In genomic region chr2:136108124-136109037, GRCm38 (mm10) we compare ENCODE assay signal across 10 mouse cellular contexts. TPM values are rescaled to one million over a fixed set of nuclear protein-coding genes. Genes with fewer than 3 reads are reported as not detected.
DNase-seq lines count a peak whose midpoint lies in the region; ATAC-seq and TF ChIP-seq lines count a peak whose summit lies in the region.
"Had no signal": no experiment of that assay in that cellular context is flagged by ENCODE, and none has a peak within 500 bp of the region (broad histone marks: within the 10 kb centered on the region; RNA-seq: fewer than 3 reads in every experiment).

No protein-coding gene starts in this region.

- no peak overlapping the region for H3K9ac ChIP-seq in embryonic facial prominence, embryonic 12.5 days
- no peak overlapping the region for H3K9ac ChIP-seq in lung, postnatal 0 days (replicated peaks; ENCODE audit: low read depth)

- no peak for TF ChIP-seq CTCF in lung, postnatal 0 days (IDR thresholded peaks at IDR 0.05)

- DNase-seq in layer of hippocampus, adult 9-11 months: peak; percentile 9
- no peak for DNase-seq in layer of hippocampus, postnatal 25 days (ENCODE audit: extremely low spot score in 1 of 2, low spot score in 1 of 2)
- peak; percentile 39 for DNase-seq in limb, embryonic 10.5 days (ENCODE audit: low spot score)
- peak; percentile 26 for DNase-seq in right cerebral cortex, postnatal 25 days
- DNase-seq in lung, postnatal 0 days (ENCODE audit: low spot score): no peak
- DNase-seq in kidney, adult 9 months: no peak
- DNase-seq in urinary bladder, postnatal 10 days (ENCODE audit: low spot score): no peak

- peak; percentile 64; the same call in 1 of the 2 replicates for ATAC-seq in embryonic facial prominence, embryonic 12.5 days (ENCODE audit: insufficient number of reproducible peaks, insufficient read depth, low FRiP score, low TSS enrichment)
- ATAC-seq in lung, postnatal 0 days: no peak

- H3K9me3 ChIP-seq in embryonic facial prominence, embryonic 12.5 days: no peaks in the 10 kb centered on the region
- H3K9me3 ChIP-seq in limb, embryonic 10.5 days (replicated peaks): no peaks in the 10 kb centered on the region
- no peaks in the 10 kb centered on the region for H3K9me3 ChIP-seq in lung, postnatal 0 days (ENCODE audit: low read length)

- 32% methylated on average over 6 of the region's 6 CpGs for WGBS in embryonic facial prominence, embryonic 12.5 days
- 28% methylated on average over 6 of the region's 6 CpGs for WGBS in limb, embryonic 10.5 days
- WGBS in lung, postnatal 0 days: 42% methylated on average over 6 of the region's 6 CpGs

- H3K4me2 ChIP-seq in embryonic facial prominence, embryonic 12.5 days (replicated peaks): no peak overlapping the region
- H3K4me2 ChIP-seq in lung, postnatal 0 days (replicated peaks; ENCODE audit: low read depth, low read length): no peak overlapping the region

- H3K36me3 ChIP-seq in embryonic facial prominence, embryonic 12.5 days: no peaks in the 10 kb centered on the region
- H3K36me3 ChIP-seq in limb, embryonic 10.5 days: no peaks in the 10 kb centered on the region
- H3K36me3 ChIP-seq in lung, postnatal 0 days (ENCODE audit: insufficient read depth, low read length): no peaks in the 10 kb centered on the region

- H3K4me1 ChIP-seq in embryonic facial prominence, embryonic 12.5 days: peaks cover 10% of the 10 kb centered on the region; the same call in 1 of the 2 replicates
- H3K4me1 ChIP-seq in limb, embryonic 10.5 days: peaks cover 24% of the 10 kb centered on the region
- H3K4me1 ChIP-seq in lung, postnatal 0 days (ENCODE audit: insufficient read depth, low read depth, low read length): no peaks in the 10 kb centered on the region

- no peak overlapping the region for H3K4me3 ChIP-seq in embryonic facial prominence, embryonic 12.5 days
- no peak overlapping the region for H3K4me3 ChIP-seq in limb, embryonic 10.5 days
- no peak overlapping the region for H3K4me3 ChIP-seq in lung, postnatal 0 days (ENCODE audit: low read depth, low read length)

- no peaks in the 10 kb centered on the region for H3K27me3 ChIP-seq in embryonic facial prominence, embryonic 12.5 days
- H3K27me3 ChIP-seq in limb, embryonic 10.5 days (ENCODE audit: low read depth, poor library complexity, severe bottlenecking): no peaks in the 10 kb centered on the region
- no peaks in the 10 kb centered on the region for H3K27me3 ChIP-seq in lung, postnatal 0 days (replicated peaks; ENCODE audit: insufficient read depth, low read length)

- no peak overlapping the region for H3K27ac ChIP-seq in embryonic facial prominence, embryonic 12.5 days
- no peak overlapping the region for H3K27ac ChIP-seq in limb, embryonic 10.5 days
- H3K27ac ChIP-seq in lung, postnatal 0 days (ENCODE audit: low read length): no peak overlapping the region

- TF ChIP-seq EP300 in lung, postnatal 0 days (IDR thresholded peaks at IDR 0.05): no peak

RNA-seq across cellular contexts. Expression of gene Lamp5, which starts 56.3 kb away (rescaled TPM):
- total RNA-seq in layer of hippocampus, postnatal 25 days (2021): 10 to 100 TPM; 38.8 to 45.3 TPM
- 2.2 and 2.3 TPM in 2 replicates for polyA plus RNA-seq in embryonic facial prominence, embryonic 12.5 days (2016; fragmentation: Nextera tagmentation; extraction: Ambion mirVana)
- 0.23 TPM in 1 of 2 replicates, not detected in the other for polyA plus RNA-seq in limb, embryonic 10.5 days (2016; fragmentation: Nextera tagmentation; extraction: Ambion mirVana)
- polyA plus RNA-seq in lung, postnatal 0 days (2015; fragmentation: Nextera tagmentation; extraction: Ambion mirVana): not detected in 2 replicates
- total RNA-seq: MEL; monocyte, adult 5-6 weeks had no signal

Comparison
In these comparisons a context has a peak if more than half of its experiments do, and no peak if none do; other contexts are left out.
1. DNase-seq: peak in layer of hippocampus, adult 9-11 months (single experiment), limb, embryonic 10.5 days (single experiment) and right cerebral cortex, postnatal 25 days (single experiment); none in layer of hippocampus, postnatal 25 days (0 of 2), lung, postnatal 0 days (single experiment), kidney, adult 9 months (single experiment) and urinary bladder, postnatal 10 days (single experiment).